Comparison of ENCODE assay signal across 25 mouse cellular contexts in the genomic region with DNA sequence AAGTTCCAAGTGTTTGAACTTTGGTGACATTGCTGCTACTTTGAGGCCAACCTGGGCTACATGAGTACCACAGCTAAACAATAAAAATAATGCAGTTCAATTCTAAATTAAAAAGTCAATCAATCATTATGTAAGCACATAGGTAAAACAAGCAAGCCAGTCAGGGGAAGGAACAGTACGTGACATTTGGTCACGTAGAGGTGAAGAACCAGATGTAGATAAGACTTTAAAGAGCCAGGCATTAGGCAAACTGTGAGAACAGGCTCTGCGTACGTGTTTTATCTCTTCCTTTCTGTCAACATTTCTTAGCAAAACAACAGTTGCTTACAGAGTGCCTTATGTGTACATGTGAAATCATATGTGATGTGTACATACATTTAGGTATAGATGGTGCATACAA. TPM values are rescaled to one million over a fixed set of nuclear protein-coding genes. Genes with fewer than 3 reads are reported as not detected.
DNase-seq lines count a peak whose midpoint lies in the region; ATAC-seq lines count a peak whose summit lies in the region.
"Had no signal": no experiment of that assay in that cellular context is flagged by ENCODE, and none has a peak within 500 bp of the region (broad histone marks: within the 10 kb centered on the region; RNA-seq: fewer than 3 reads in every experiment).

No protein-coding gene starts in this region.

- peak; percentile 14 for DNase-seq in kidney, adult 11 months
- DNase-seq in CD4-positive helper T cell, adult 2 months (ENCODE audit: low read depth, low spot score): peak; percentile 5
- DNase-seq in induced T-regulatory cell, adult 2 months (ENCODE audit: low read depth): peak; percentile 37
- DNase-seq in naive thymus-derived CD4-positive, alpha-beta T cell, adult 2 months (ENCODE audit: low read depth): peak; percentile 8
- DNase-seq in B cell, adult 2 months: no peak
- DNase-seq: adrenal gland, postnatal 10 days; cerebellum, adult 2 months; cerebellum, postnatal 36 days; embryo, embryonic 11 days; heart, postnatal 4 days; lung, embryonic 14.5 days; right cerebral cortex, postnatal 14 days; spleen, adult 18-20 months; thymus, postnatal 4 days had no signal

- no peaks in the 10 kb centered on the region for H3K9me3 ChIP-seq in kidney, embryonic 16.5 days (ENCODE audit: low read length)
- H3K9me3 ChIP-seq: embryonic facial prominence, embryonic 13.5 days; forebrain, embryonic 12.5 days; heart, embryonic 13.5 days; hindbrain, embryonic 15.5 days; intestine, embryonic 15.5 days; kidney, embryonic 15.5 days; midbrain, embryonic 12.5 days had no signal

- H3K4me1 ChIP-seq in kidney, embryonic 16.5 days (ENCODE audit: insufficient read depth, low read length): peaks cover 14% of the 10 kb centered on the region

- no peak overlapping the region for H3K4me2 ChIP-seq in kidney, embryonic 16.5 days (replicated peaks; ENCODE audit: low read depth, low read length)

- H3K4me3 ChIP-seq in kidney, embryonic 16.5 days (ENCODE audit: low read length): no peak overlapping the region

- H3K27ac ChIP-seq in kidney, embryonic 16.5 days (ENCODE audit: low read length): no peak overlapping the region
- H3K27ac ChIP-seq: embryonic facial prominence, embryonic 13.5 days; forebrain, embryonic 12.5 days; heart, embryonic 13.5 days; hindbrain, embryonic 15.5 days; intestine, embryonic 15.5 days; left cerebral cortex, adult 2 months; midbrain, embryonic 12.5 days had no signal

- WGBS in kidney, embryonic 16.5 days: 48% methylated on average over 4 of the region's 4 CpGs

- H3K9ac ChIP-seq in kidney, embryonic 16.5 days (replicated peaks; ENCODE audit: low read length): no peak overlapping the region
- H3K9ac ChIP-seq: embryonic facial prominence, embryonic 13.5 days; forebrain, embryonic 12.5 days; hindbrain, embryonic 15.5 days; intestine, embryonic 15.5 days; kidney, embryonic 15.5 days; midbrain, embryonic 12.5 days had no signal

- H3K36me3 ChIP-seq in kidney, embryonic 16.5 days (ENCODE audit: insufficient read depth, low read length): no peaks in the 10 kb centered on the region
- H3K36me3 ChIP-seq: embryonic facial prominence, embryonic 13.5 days; forebrain, embryonic 12.5 days; G1E; heart, embryonic 13.5 days; hindbrain, embryonic 15.5 days; intestine, embryonic 15.5 days; kidney, embryonic 15.5 days; midbrain, embryonic 12.5 days had no signal

- H3K27me3 ChIP-seq in kidney, embryonic 16.5 days (ENCODE audit: insufficient read depth, low read length): no peaks in the 10 kb centered on the region
- H3K27me3 ChIP-seq: embryonic facial prominence, embryonic 13.5 days; forebrain, embryonic 12.5 days; heart, embryonic 13.5 days; hindbrain, embryonic 15.5 days; intestine, embryonic 15.5 days; kidney, embryonic 15.5 days; midbrain, embryonic 12.5 days had no signal

- ATAC-seq in kidney, embryonic 16.5 days (ENCODE audit: low FRiP score, low TSS enrichment): no peak
- no peak for ATAC-seq in frontal cortex, adult (ENCODE audit: low TSS enrichment)

RNA-seq across cellular contexts. Expression of gene Ppp2r3a, which starts 0.9 kb away (rescaled TPM):
- 15.7 and 18.8 TPM in 2 replicates for polyA plus RNA-seq in kidney, embryonic 16.5 days (2015; fragmentation: Nextera tagmentation; extraction: Ambion mirVana)
- polyA plus RNA-seq: G1E had no signal

Comparison
In these comparisons a context has a peak if more than half of its experiments do, and no peak if none do; other contexts are left out.
1. DNase-seq: peak in kidney, adult 11 months (single experiment), CD4-positive helper T cell, adult 2 months (single experiment), induced T-regulatory cell, adult 2 months (single experiment) and naive thymus-derived CD4-positive, alpha-beta T cell, adult 2 months (single experiment); none in B cell, adult 2 months (0 of 2).